Mouse (Mus musculus) thymus, postnatal 4 days (tissue): Measurements from ENCODE around the gene Vps53.

Experiments used
- DNase-seq: peaks from one replicate; pipeline ENCODE4 v3.0.0; 2021

Gene Vps53

GRCm38 (mm10) chr11:76167079-76167765 lies 12.2 kb downstream of the Vps53 start:
- DNase-seq, result peak; percentile 80

- no peak for DNase-seq
Observed at GRCm38 (mm10) chr11:76166657-76167056, 12.8 kb downstream of the Vps53 start.

GRCm38 (mm10) chr11:76160251-76160650 lies 19.2 kb downstream of the Vps53 start:
- no peak for DNase-seq

GRCm38 (mm10) chr11:76158375-76158774 lies 21.1 kb downstream of the Vps53 start:
- no peak for DNase-seq

- no peak for DNase-seq
Observed at GRCm38 (mm10) chr11:76154861-76155260, 24.6 kb downstream of the Vps53 start.

- DNase-seq, result no peak
Observed at GRCm38 (mm10) chr11:76154200-76154599, 25.2 kb downstream of the Vps53 start.

- DNase-seq, result no peak
Observed at GRCm38 (mm10) chr11:76153236-76153951, 26.1 kb downstream of the Vps53 start.

GRCm38 (mm10) chr11:76150980-76151379 lies 28.5 kb downstream of the Vps53 start:
- DNase-seq, result no peak

- no peak for DNase-seq
Observed at GRCm38 (mm10) chr11:76148055-76149008, 31.1 kb downstream of the Vps53 start.

- DNase-seq, result no peak
Observed at GRCm38 (mm10) chr11:76146187-76147010, 33.0 kb downstream of the Vps53 start.

- DNase-seq, result no peak
Observed at GRCm38 (mm10) chr11:76145169-76145568, 34.3 kb downstream of the Vps53 start.

GRCm38 (mm10) chr11:76144386-76144785 lies 35.1 kb downstream of the Vps53 start:
- DNase-seq, result no peak

GRCm38 (mm10) chr11:76137996-76138395 lies 41.5 kb downstream of the Vps53 start:
- DNase-seq, result no peak

GRCm38 (mm10) chr11:76135641-76136437 lies 43.6 kb downstream of the Vps53 start:
- DNase-seq, result no peak

- DNase-seq, result no peak
Observed at GRCm38 (mm10) chr11:76130859-76131258, 48.6 kb downstream of the Vps53 start.

GRCm38 (mm10) chr11:76125386-76125785 lies 54.1 kb downstream of the Vps53 start:
- no peak for DNase-seq

GRCm38 (mm10) chr11:76123517-76123916 lies 55.9 kb downstream of the Vps53 start:
- DNase-seq, result no peak

GRCm38 (mm10) chr11:76122571-76122970 lies 56.9 kb downstream of the Vps53 start:
- DNase-seq, result no peak

GRCm38 (mm10) chr11:76121086-76121485 lies 58.4 kb downstream of the Vps53 start:
- DNase-seq, result no peak

GRCm38 (mm10) chr11:76120407-76120901 lies 59.0 kb downstream of the Vps53 start:
- no peak for DNase-seq

GRCm38 (mm10) chr11:76110416-76110815 lies 69.0 kb downstream of the Vps53 start:
- no peak for DNase-seq
